Mouse (Mus musculus): ENCODE measurements around the gene Ifi27l2b. TPM values are rescaled to one million over a fixed set of nuclear protein-coding genes. Genes with fewer than 3 reads are reported as not detected.

Gene Ifi27l2b
- not detected for total RNA-seq (2023)

DNA sequence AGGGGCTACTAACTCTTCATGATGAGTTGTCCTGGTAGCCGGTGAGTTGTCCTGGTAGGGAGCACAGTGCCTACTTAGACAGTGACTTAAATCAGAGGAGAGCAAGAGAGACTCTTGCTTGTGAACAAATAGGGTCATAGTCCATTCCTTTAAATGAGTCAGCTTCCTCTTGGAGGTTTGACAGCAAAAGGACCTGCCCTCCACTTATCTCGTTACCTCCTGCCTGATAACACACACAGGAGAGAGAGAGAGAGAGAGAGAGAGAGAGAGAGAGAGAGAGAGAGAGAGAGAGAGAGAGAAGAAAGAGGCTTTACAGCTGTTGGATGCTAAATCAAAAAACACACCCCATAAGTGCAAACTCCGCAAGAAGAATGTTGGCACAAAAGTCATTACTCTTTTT is at the start of gene Ifi27l2b:
Gene Ifi27l2b, minus strand, starts transcription at position 84 of the 400 bp plus-strand sequence.

DNA sequence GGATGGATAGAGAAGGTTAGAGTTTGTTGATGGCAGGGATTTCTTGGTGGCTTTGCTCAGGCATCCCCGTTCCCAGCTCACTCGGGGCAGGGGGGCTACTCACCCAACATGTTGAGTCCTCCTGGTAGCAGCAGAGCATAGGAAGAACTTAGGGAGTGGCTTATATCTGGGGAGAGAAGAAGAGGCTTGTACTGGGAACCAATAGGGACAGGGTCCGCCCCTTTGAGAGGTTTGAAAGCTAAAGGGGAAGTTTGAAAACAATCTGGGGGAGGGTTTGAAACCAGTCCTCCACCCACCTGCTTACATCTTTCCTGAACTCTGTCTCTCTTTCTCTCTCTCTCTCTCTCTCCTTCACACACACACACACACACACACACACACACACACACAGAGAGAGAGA is 13.5 kb downstream of the Ifi27l2b start, which contains the start of gene Ifi27l2a:
Gene Ifi27l2a, minus strand, starts transcription at position 157 of the 400 bp plus-strand sequence.

DNA sequence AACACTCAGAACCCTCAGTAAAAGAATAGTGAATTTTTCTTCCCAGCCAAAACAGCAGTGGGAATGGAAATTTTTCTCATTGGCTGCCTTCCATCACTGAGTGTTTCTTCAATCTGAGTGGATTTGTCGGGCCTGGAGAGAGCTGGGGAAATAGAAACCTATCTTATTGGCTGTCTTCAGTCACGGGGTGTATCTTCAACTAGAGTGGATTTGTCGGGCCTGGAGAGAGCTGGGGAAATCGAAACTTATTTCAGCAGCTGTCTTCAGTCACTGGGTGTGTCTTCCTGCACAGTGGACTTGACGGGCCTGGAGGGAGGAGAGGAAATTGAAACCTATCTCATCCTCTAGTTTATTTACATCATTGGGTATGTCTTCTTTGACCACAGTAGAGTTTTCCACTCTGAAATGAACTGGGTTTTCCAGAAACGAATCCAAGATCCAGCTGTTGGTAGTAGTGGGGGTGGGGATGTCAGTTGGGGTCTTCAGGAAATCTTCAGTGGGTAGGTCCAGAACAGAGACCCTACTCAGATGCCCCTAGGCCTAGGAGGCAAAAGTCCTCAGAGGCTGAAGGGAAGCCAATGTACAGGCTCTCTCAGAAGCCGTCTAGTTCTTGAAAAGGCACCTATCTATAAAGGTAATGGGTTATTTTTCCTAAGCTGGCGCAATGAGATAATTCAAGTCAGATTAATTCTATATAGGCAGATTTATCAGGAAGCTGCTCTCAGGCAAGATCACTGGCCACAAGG is 22.9 kb downstream of the Ifi27l2b start, which contains the start of gene Ifi27:
Gene Ifi27, plus strand, starts transcription at position 226 of the 746 bp plus-strand sequence.

DNA sequence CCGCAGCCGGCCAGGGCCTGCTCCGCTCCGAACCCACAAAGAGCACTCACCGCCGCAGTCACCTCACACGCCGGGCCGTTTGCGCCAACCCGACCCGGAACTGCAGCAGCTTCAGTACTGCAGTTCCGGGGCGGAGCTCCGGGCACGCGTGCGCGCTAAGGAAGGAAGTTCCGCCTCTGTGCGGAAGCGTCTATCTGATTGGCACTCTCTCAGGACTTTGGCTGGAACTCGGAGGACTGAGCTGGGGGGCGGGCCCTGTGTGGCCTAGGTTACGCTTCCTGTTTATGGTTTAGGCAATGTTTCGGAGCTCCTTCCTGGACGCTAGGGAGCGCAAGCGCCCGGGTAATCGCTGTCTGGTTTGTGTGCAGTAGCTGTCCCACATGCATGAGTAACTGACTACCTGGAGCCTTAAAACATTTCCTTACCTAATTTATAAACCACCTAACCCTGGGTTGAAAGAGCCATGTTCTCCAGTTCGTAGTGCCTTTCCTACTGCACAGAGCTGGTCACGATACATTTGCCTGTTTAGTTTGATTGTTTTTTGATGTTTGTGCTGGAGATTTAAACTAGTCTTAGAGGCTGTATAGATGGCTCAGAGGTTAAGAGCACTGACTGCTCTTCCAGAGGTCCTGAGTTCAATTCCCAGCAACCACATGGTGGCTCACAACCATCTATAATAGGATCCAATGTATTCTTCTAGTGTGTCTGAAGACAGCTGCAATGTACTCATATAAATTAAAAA is 31.1 kb downstream of the Ifi27l2b start, which contains the start of gene Ddx24:
Gene Ddx24, minus strand, starts transcription at position 102 of the 742 bp plus-strand sequence.

DNA sequence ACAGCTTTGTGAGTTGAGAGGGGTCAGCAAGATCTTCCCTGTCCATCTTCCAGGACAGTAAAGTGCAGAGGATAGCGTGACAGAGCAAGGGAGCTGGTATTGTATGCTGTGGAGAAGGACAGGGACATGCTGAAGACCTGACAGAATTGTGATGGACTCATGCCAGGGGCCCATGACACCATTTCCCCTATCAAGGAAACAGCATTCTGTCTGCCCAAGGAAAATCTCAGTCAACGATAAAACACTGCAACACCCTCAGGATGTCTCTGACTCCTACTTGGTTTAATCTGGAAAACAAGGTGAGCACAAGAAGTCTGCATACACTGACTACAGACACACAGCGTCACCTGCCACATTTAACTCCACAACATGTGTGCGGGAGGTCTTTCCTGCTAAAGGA is 49.3 kb downstream of the Ifi27l2b start, which contains the start of gene 9330161L09Rik:
Gene 9330161L09Rik, minus strand, starts transcription at position 101 of the 400 bp plus-strand sequence.

Other genes starting within 250 kb of the Ifi27l2b start
- not detected for gene Prima1, start 215.1 kb downstream of the Ifi27l2b start, total RNA-seq (2023)
- not detected for gene Fam181a, start 146.2 kb downstream of the Ifi27l2b start, total RNA-seq (2023)
- under 1 TPM in 1 of 2 experiments, not detected in 1; 0.18 TPM for gene Asb2, start 101.2 kb downstream of the Ifi27l2b start, total RNA-seq (2023)
- 1 to 10 TPM; 1.8 to 2.2 TPM for gene Otub2, start 68.5 kb downstream of the Ifi27l2b start, total RNA-seq (2023)
- 1 to 10 TPM; 1.4 to 2.5 TPM for gene 9330161L09Rik, start 49.4 kb downstream of the Ifi27l2b start, total RNA-seq (2023)
- 10 to 100 TPM; 57.6 to 59.6 TPM for gene Ddx24, start 31.4 kb downstream of the Ifi27l2b start, total RNA-seq (2023)
- 10 to 100 TPM; 78.8 to 93.3 TPM for gene Ifi27, start 23.0 kb downstream of the Ifi27l2b start, total RNA-seq (2023)
- gene Ifi27l2a, start 13.5 kb downstream of the Ifi27l2b start, total RNA-seq (2023) = 100 to 1,000 TPM; 101 to 117 TPM
- under 1 TPM; 0.09 to 0.11 TPM for gene Ppp4r4, start 75.1 kb upstream of the Ifi27l2b start, total RNA-seq (2023)
- gene Serpina10, start 174.2 kb upstream of the Ifi27l2b start, total RNA-seq (2023) = under 1 TPM; 0.26 to 0.37 TPM
- not detected for gene Serpina6, start 200.0 kb upstream of the Ifi27l2b start, total RNA-seq (2023)
- not detected for gene Serpina16, start 218.9 kb upstream of the Ifi27l2b start, total RNA-seq (2023)
- gene Serpina1f, start 238.3 kb upstream of the Ifi27l2b start, total RNA-seq (2023) = not detected

Measured in neutrophil, adult 83 days (primary cell).